ENCODE assay signal across 18 mouse cellular contexts in the genomic region with DNA sequence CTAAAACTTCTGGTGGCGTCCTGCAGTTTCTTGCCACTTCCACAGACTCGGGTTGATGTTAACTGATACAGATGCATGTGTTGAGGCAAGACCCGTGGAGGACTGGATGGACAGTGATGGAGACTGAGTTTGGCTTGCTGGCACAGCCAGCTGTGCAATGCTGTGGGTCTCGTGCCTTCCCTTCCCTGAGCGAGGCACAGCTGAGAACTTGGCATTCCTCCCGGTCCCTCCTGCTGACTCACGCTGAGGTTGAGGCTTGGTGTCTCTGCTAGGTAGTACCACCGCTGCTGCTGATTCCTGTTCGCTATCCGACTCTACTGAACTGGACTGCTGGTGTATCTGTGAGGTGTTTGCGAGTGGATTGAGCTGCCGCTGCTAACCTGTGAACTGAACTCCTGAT.
A peak's percentile ranks its signal among the peaks of the same experiment; 100 is the strongest.
DNase-seq lines count a peak whose midpoint lies in the region; ATAC-seq and TF ChIP-seq lines count a peak whose summit lies in the region.
"Had no signal": no experiment of that assay in that cellular context is flagged by ENCODE, and none has a peak within 500 bp of the region (broad histone marks: within the 10 kb centered on the region; RNA-seq: fewer than 3 reads in every experiment).

No protein-coding gene starts in this region.

- no peaks in the 10 kb centered on the region for H3K79me2 ChIP-seq in C2C12 (ENCODE audit: control insufficient read depth, insufficient read depth)

- WGBS in heart, embryonic 10.5 days, result 87% methylated on average over 12 of the region's 12 CpGs
- WGBS in forebrain, embryonic 11.5 days, result 92% methylated on average over 12 of the region's 12 CpGs
- 93% methylated on average over 12 of the region's 12 CpGs for WGBS in embryonic facial prominence, embryonic 10.5 days

- intact Hi-C loops in heart, postnatal 14 days (cut with DNase I), result no loop called here

- DNase-seq in heart, postnatal 14 days, result peak; percentile 20 to 28
- no peak for DNase-seq in heart, embryonic 10.5 days (ENCODE audit: low spot score)
- peak; percentile 85 to 87 for DNase-seq in adrenal gland, adult (ENCODE audit: inconsistent age in 2 of 2, low spot score in 1 of 2)
- DNase-seq in adrenal gland, postnatal 36 days, result peak; percentile 85 to 87
- no peak for DNase-seq in forebrain, embryonic 11.5 days (ENCODE audit: low spot score)
- DNase-seq in embryonic facial prominence, embryonic 10.5 days (ENCODE audit: low spot score), result no peak
- DNase-seq: cerebellum, adult 9-10 months; kidney, adult 18-20 months; kidney, postnatal 10 days; layer of hippocampus, postnatal 36 days; thymus, postnatal 14 days had no signal

- ATAC-seq in forebrain, embryonic 11.5 days (replicated peaks; ENCODE audit: low FRiP score), result no peak
- ATAC-seq: forebrain, embryonic 15.5 days; midbrain, embryonic 13.5 days had no signal

- H3K9ac ChIP-seq in forebrain, embryonic 11.5 days (ENCODE audit: low read length), result no peak overlapping the region
- H3K9ac ChIP-seq: embryonic facial prominence, embryonic 13.5 days; forebrain, embryonic 15.5 days; limb, embryonic 15.5 days; liver, embryonic 15.5 days; midbrain, embryonic 13.5 days; neural tube, embryonic 13.5 days had no signal

- H3K27ac ChIP-seq in heart, embryonic 10.5 days, result no peak overlapping the region
- H3K27ac ChIP-seq in forebrain, embryonic 11.5 days (ENCODE audit: low read depth, low read length), result no peak overlapping the region
- no peak overlapping the region for H3K27ac ChIP-seq in embryonic facial prominence, embryonic 10.5 days (replicated peaks)
- H3K27ac ChIP-seq: embryonic facial prominence, embryonic 13.5 days; forebrain, embryonic 15.5 days; limb, embryonic 15.5 days; liver, embryonic 15.5 days; midbrain, embryonic 13.5 days; neural tube, embryonic 13.5 days had no signal

- no peaks in the 10 kb centered on the region for H3K79me3 ChIP-seq in C2C12 (ENCODE audit: low read depth)

- peaks cover 5% of the 10 kb centered on the region for H3K4me1 ChIP-seq in heart, embryonic 10.5 days
- H3K4me1 ChIP-seq in forebrain, embryonic 11.5 days (replicated peaks; ENCODE audit: control insufficient read depth, insufficient read depth, low read length), result peaks cover 2% of the 10 kb centered on the region; the same call in 1 of the 2 replicates
- peaks cover 22% of the 10 kb centered on the region for H3K4me1 ChIP-seq in embryonic facial prominence, embryonic 10.5 days
- H3K4me1 ChIP-seq: liver, embryonic 15.5 days had no signal

- H3K9me3 ChIP-seq in heart, embryonic 10.5 days, result no peaks in the 10 kb centered on the region
- no peaks in the 10 kb centered on the region for H3K9me3 ChIP-seq in forebrain, embryonic 11.5 days (ENCODE audit: control insufficient read depth, low read length)
- 0 out of 2 replicates have a peak, but pooled peaks cover 3% of the 10 kb centered on the region for H3K9me3 ChIP-seq in embryonic facial prominence, embryonic 10.5 days
- H3K9me3 ChIP-seq: limb, embryonic 15.5 days; liver, embryonic 15.5 days; midbrain, embryonic 13.5 days; neural tube, embryonic 13.5 days had no signal

- TF ChIP-seq CTCF in C2C12 (IDR thresholded peaks at IDR 0.05; ENCODE audit: control insufficient read depth, insufficient read depth, insufficient read length), result no peak

- no peak overlapping the region for H3K4me2 ChIP-seq in forebrain, embryonic 11.5 days (ENCODE audit: low read depth, low read length, severe bottlenecking)
- H3K4me2 ChIP-seq: embryonic facial prominence, embryonic 13.5 days; forebrain, embryonic 15.5 days; limb, embryonic 15.5 days; liver, embryonic 15.5 days; midbrain, embryonic 13.5 days; neural tube, embryonic 13.5 days had no signal

- H3ac ChIP-seq in C2C12 (ENCODE audit: control insufficient read depth, insufficient read length, low read depth), result no peak overlapping the region

- H3K27me3 ChIP-seq in heart, embryonic 10.5 days (ENCODE audit: insufficient read depth, poor library complexity, severe bottlenecking), result peaks cover 12% of the 10 kb centered on the region; the same call in 1 of the 2 replicates
- peaks cover 44% of the 10 kb centered on the region for H3K27me3 ChIP-seq in C2C12 (ENCODE audit: control insufficient read depth, insufficient read depth, insufficient read length)
- no peaks in the 10 kb centered on the region for H3K27me3 ChIP-seq in forebrain, embryonic 11.5 days (ENCODE audit: control insufficient read depth, insufficient read depth, low read length)
- H3K27me3 ChIP-seq in embryonic facial prominence, embryonic 10.5 days (replicated peaks; ENCODE audit: low read depth, poor library complexity, severe bottlenecking), result peaks cover 31% of the 10 kb centered on the region
- H3K27me3 ChIP-seq: forebrain, embryonic 15.5 days; liver, embryonic 15.5 days had no signal

- H3K36me3 ChIP-seq in heart, embryonic 10.5 days, result no peaks in the 10 kb centered on the region
- no peaks in the 10 kb centered on the region for H3K36me3 ChIP-seq in C2C12 (ENCODE audit: control insufficient read depth, insufficient read depth)
- H3K36me3 ChIP-seq in forebrain, embryonic 11.5 days (ENCODE audit: control insufficient read depth, insufficient read depth, low read length), result no peaks in the 10 kb centered on the region
- H3K36me3 ChIP-seq in embryonic facial prominence, embryonic 10.5 days (replicated peaks), result no peaks in the 10 kb centered on the region
- H3K36me3 ChIP-seq: embryonic facial prominence, embryonic 13.5 days; forebrain, embryonic 15.5 days; limb, embryonic 15.5 days; liver, embryonic 15.5 days; midbrain, embryonic 13.5 days; neural tube, embryonic 13.5 days had no signal

- H3K4me3 ChIP-seq in heart, embryonic 10.5 days, result no peak overlapping the region
- no peak overlapping the region for H3K4me3 ChIP-seq in C2C12 (ENCODE audit: insufficient read depth, poor library complexity, severe bottlenecking)
- no peak overlapping the region for H3K4me3 ChIP-seq in forebrain, embryonic 11.5 days (ENCODE audit: low read depth, low read length)
- no peak overlapping the region for H3K4me3 ChIP-seq in embryonic facial prominence, embryonic 10.5 days
- H3K4me3 ChIP-seq: embryonic facial prominence, embryonic 13.5 days; forebrain, embryonic 15.5 days; limb, embryonic 15.5 days; liver, embryonic 15.5 days; midbrain, embryonic 13.5 days; neural tube, embryonic 13.5 days had no signal

TF ChIP-seq in C2C12, 6 proteins besides CTCF, POLR2A, EP300 and RAD21:
- TF ChIP-seq MYOD1 (IDR thresholded peaks at IDR 0.05; ENCODE audit: control insufficient read depth, insufficient read length, low read depth) (peak; percentile 64), CEBPB (IDR thresholded peaks at IDR 0.05; ENCODE audit: low read depth) (no peak), FOSL1 (IDR thresholded peaks at IDR 0.05; ENCODE audit: insufficient read depth, low read length, poor library complexity, severe bottlenecking) (no peak), MYOG (IDR thresholded peaks at IDR 0.05; ENCODE audit: control insufficient read depth, extremely low read depth, insufficient read length) (no peak)

Comparison
In these comparisons a context has a peak if more than half of its experiments do, and no peak if none do; other contexts are left out.
1. DNase-seq: peak in heart, postnatal 14 days (2 of 2), adrenal gland, adult (2 of 2) and adrenal gland, postnatal 36 days (2 of 2); none in heart, embryonic 10.5 days (single experiment), forebrain, embryonic 11.5 days (single experiment) and embryonic facial prominence, embryonic 10.5 days (single experiment).